Mouse (Mus musculus) CD4-positive naive resting alpha-beta T cell, adult 76 days (primary cell): ENCODE results near the gene Acp6. TPM values are rescaled to one million over a fixed set of nuclear protein-coding genes. Genes with fewer than 3 reads are reported as not detected.

Experiments
- total RNA-seq: library from RNA; stranded (reverse); gene quantifications from one replicate; pipeline ENCODE4 v1.2.4, GENCODE M21; 2023

The Acp6 gene
- 36.5 TPM for total RNA-seq

DNA sequence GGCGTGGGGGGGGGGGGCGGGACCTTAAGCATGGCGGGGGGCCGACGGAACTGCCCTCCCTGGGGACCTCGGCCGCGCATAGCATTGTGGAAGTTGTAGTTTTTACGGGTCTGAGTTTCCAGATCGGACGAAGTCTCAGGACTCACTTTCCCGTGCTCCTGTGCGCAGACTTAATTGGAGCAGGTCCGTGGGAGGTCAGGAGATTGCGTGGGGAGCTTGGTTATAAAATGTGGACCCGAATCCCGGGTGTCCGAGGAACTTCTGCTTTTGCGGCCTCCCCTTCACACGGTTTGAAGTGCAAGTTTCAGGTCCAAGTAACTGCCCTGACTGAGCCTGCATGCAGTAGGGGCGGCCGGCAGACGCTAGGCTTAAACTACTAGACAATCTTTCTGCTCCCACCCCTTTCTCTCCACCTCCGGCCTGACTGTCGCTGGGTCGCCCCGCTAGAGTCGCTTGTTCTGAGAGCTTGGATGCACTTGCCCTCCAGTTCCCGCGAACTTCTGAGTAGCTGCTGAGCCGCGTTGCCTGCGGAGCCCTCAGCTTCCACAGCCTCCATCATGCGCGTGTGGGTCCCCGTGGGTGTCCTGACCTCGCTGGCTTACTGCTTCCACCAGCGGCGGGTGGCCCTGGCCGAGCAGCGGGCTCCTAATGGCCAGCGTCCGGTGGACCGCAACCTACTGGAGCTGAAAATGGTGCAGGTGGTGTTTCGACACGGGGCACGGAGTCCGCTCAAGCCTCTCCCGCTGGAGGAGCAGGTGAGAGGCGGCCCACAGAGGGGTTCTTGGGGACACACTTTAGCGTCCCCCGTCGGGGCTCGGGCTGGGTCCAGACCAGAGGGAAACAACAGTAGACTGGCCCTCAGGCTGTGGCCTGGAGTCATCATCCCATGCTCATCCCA, at the start of gene Acp6:
Gene Acp6, plus strand, starts transcription at position 167 of the 898 bp plus-strand sequence.

Other genes with a start within 250 kb of the Acp6 start
- not detected for gene Gja8, start 232.8 kb upstream of the Acp6 start, total RNA-seq
- gene Bcl9, start 139.1 kb downstream of the Acp6 start, total RNA-seq = 52.6 TPM